Mouse (Mus musculus) heart, embryonic 14.5 days (tissue): ENCODE results near the gene Cdip1. TPM values are rescaled to one million over a fixed set of nuclear protein-coding genes. Genes with fewer than 3 reads are reported as not detected.

Source experiments
- ATAC-seq: fragments of 200-750 bp; cut with Nextera tagmentation; 2 replicates; pipeline ENCODE4 v1.8.0; 2017; ENCODE audit warnings: low read depth, moderate TSS enrichment; ENCODE audit not compliant: insufficient number of reproducible peaks, insufficient read depth, low FRiP score
- H3K27ac ChIP-seq, 2 experiments: fragments of 200-500 bp in 1 of 2; fragments of 300-500 bp in 1 of 2; sonication (generic) in 1 of 2; replicated peaks in 1 of 2; 2 replicates each; pipeline ENCODE4 v1.5.1; 2012 to 2014; ENCODE audit warnings: low read depth in 2 of 2, low read length in 2 of 2, control low read depth in 1 of 2, mild to moderate bottlenecking in 1 of 2, mixed read lengths in 1 of 2; ENCODE audit not compliant: control insufficient read depth in 1 of 2, insufficient read depth in 1 of 2
- H3K27me3 ChIP-seq: fragments of 300-500 bp; sonication (generic); 2 replicates; pipeline ENCODE4 v1.6.1; 2014; ENCODE audit warnings: mild to moderate bottlenecking, low read length, control low read depth; ENCODE audit not compliant: control insufficient read depth, insufficient read depth
- H3K36me3 ChIP-seq: fragments of 300-500 bp; sonication (generic); 2 replicates; pipeline ENCODE4 v1.6.1; 2014; ENCODE audit warnings: mild to moderate bottlenecking, control low read depth, low read length, mixed read lengths; ENCODE audit not compliant: control insufficient read depth, insufficient read depth
- H3K4me1 ChIP-seq, 2 experiments: fragments of 200-500 bp in 1 of 2; fragments of 300-500 bp in 1 of 2; sonication (generic) in 1 of 2; 2 replicates each; pipeline ENCODE4 v1.6.1; 2012 to 2014; ENCODE audit warnings: low read length in 2 of 2, control low read depth in 1 of 2, mixed read lengths in 1 of 2; ENCODE audit not compliant: control insufficient read depth in 2 of 2, insufficient read depth in 2 of 2
- H3K4me2 ChIP-seq: fragments of 300-500 bp; sonication (generic); 2 replicates; pipeline ENCODE4 v1.6.1; 2014; ENCODE audit warnings: mild to moderate bottlenecking, low read length
- H3K4me3 ChIP-seq, 2 experiments: fragments of 200-500 bp in 1 of 2; fragments of 300-500 bp in 1 of 2; sonication (generic) in 1 of 2; 2 replicates each; pipeline ENCODE4 v1.5.1; 2012 to 2014; ENCODE audit warnings: low read length in 2 of 2, mild to moderate bottlenecking in 2 of 2, control low read depth in 1 of 2, low read depth in 1 of 2, moderate library complexity in 1 of 2; ENCODE audit not compliant: control insufficient read depth in 1 of 2, insufficient read depth in 1 of 2
- H3K9ac ChIP-seq: fragments of 300-500 bp; sonication (generic); 2 replicates; pipeline ENCODE4 v1.6.1; 2014; ENCODE audit warnings: mild to moderate bottlenecking, low read length
- H3K9me3 ChIP-seq: fragments of 300-500 bp; sonication (generic); 2 replicates; pipeline ENCODE4 v1.6.1; 2016; ENCODE audit warnings: low read length, control low read depth; ENCODE audit not compliant: control insufficient read depth
- WGBS: fragments of 180-500 bp; shearing (Covaris S2); extraction: QIAGEN DNeasy Blood & Tissue Kit; methylation state at CpG from one replicate; pipeline ENCODE4 v1.1.7; 2014; 5-methylcytosine and 5-hydroxymethylcytosine counted together
- polyA plus RNA-seq: library from polyadenylated mRNA; unstranded; fragments of >200 nt; fragmentation: Nextera tagmentation; extraction: Ambion mirVana; gene quantifications from 2 replicates; pipeline ENCODE4 v1.2.1, GENCODE M21; 2014

Cdip1 gene
- polyA plus RNA-seq, result 121 and 135 TPM in 2 replicates

GRCm38 (mm10) chr16:4789810-4790559 is at the start of gene Cdip1:
Cdip1 (minus strand) TSS chr16:4790292.
- Histone ChIP-seq H3K4me2 (peak within 1 kb of the TSS; percentile 74), H3K9me3 (no peaks in the 10 kb centered on the region), H3K27ac (peak within 1 kb of the TSS; percentile 94 to 97), H3K36me3 (peaks cover 19% of the 10 kb centered on the region; the same call in 1 of the 2 replicates), H3K4me1 (peaks cover 5 to 36% of the 10 kb centered on the region in 2 experiments), H3K4me3 (peak within 1 kb of the TSS; percentile 85 to 89), H3K9ac (peak within 1 kb of the TSS; percentile 96), H3K27me3 (no peaks in the 10 kb centered on the region)
- peak; percentile 99 for ATAC-seq
- WGBS, result 2% methylated on average over 48 of the region's 51 CpGs

GRCm38 (mm10) chr16:4839552-4839951 is 49.5 kb upstream of the Cdip1 start:
- Histone ChIP-seq H3K36me3 (no peaks in the 10 kb centered on the region), H3K4me2 (no peak overlapping the region), H3K27ac (no peak overlapping the region), H3K27me3 (no peaks in the 10 kb centered on the region), H3K4me3 (no peak overlapping the region), H3K9me3 (no peaks in the 10 kb centered on the region), H3K9ac (no peak overlapping the region), H3K4me1 (no peaks in the 10 kb centered on the region)
- ATAC-seq, result no peak
- WGBS, result 69% methylated on average over 3 of the region's 3 CpGs

GRCm38 (mm10) chr16:4837631-4838030 is 47.5 kb upstream of the Cdip1 start:
- Histone ChIP-seq H3K9me3 (no peaks in the 10 kb centered on the region), H3K4me2 (no peak overlapping the region), H3K27me3 (no peaks in the 10 kb centered on the region), H3K27ac (no peak overlapping the region), H3K9ac (no peak overlapping the region), H3K4me3 (no peak overlapping the region), H3K36me3 (no peaks in the 10 kb centered on the region), H3K4me1 (no peaks in the 10 kb centered on the region)
- 81% methylated on average over 3 of the region's 3 CpGs for WGBS
- ATAC-seq, result no peak

DNA sequence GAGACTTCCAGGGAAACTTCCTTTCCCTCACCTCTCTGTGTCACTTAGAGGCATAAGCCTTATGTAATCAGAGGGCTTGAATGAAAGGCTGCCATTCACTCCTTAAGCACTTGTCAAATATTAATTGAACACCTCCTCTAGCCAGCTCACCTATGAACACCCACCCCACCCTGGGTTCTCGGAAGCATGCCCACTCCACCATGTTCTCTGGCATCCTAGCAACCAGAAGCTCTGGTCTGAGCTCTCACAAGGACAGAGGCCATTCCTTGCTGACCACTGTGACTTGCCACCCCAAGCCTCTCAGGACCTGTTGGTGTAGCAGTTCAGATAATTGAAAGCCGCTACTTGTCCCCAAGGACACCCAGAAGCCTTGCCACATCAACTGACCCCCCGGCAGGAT is 45.1 kb upstream of the Cdip1 start, which contains the start of gene 4930562C15Rik:
TSS of gene 4930562C15Rik (plus strand) at position 226 of the 400 bp plus-strand sequence.
- Histone ChIP-seq H3K27me3 (no peaks in the 10 kb centered on the region), H3K4me3 (no peak within 1 kb of the TSS), H3K9ac (no peak within 1 kb of the TSS), H3K9me3 (no peaks in the 10 kb centered on the region), H3K36me3 (no peaks in the 10 kb centered on the region), H3K4me1 (no peaks in the 10 kb centered on the region), H3K4me2 (no peak within 1 kb of the TSS), H3K27ac (no peak within 1 kb of the TSS)
- no peak for ATAC-seq
- 79% methylated on average over 3 of the region's 3 CpGs for WGBS

DNA sequence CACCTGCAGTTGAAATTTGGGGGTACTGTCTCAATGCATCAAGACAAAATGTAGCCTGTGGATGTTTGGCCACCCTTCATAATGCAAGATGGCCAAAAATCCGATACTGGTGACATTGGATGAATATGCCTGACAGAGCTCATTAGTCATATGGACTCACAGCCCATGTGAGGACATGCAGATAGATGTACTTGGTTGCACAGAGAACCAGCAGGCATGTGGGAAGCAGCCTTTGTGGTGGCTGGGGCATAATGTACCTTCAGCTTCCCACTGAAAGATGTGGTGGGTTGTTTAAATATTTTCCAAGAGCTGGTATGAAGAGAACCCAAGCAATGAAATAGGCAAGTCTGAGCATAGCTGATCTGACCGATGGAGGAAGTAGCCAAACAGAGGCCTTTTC is 43.8 kb upstream of the Cdip1 start:
- Histone ChIP-seq H3K4me2 (no peak overlapping the region), H3K36me3 (no peaks in the 10 kb centered on the region), H3K9me3 (no peaks in the 10 kb centered on the region), H3K27me3 (no peaks in the 10 kb centered on the region), H3K4me1 (no peaks in the 10 kb centered on the region), H3K9ac (no peak overlapping the region), H3K27ac (no peak overlapping the region), H3K4me3 (no peak overlapping the region)
- WGBS, result 72% methylated on average over 2 of the region's 2 CpGs
- ATAC-seq, result no peak

DNA sequence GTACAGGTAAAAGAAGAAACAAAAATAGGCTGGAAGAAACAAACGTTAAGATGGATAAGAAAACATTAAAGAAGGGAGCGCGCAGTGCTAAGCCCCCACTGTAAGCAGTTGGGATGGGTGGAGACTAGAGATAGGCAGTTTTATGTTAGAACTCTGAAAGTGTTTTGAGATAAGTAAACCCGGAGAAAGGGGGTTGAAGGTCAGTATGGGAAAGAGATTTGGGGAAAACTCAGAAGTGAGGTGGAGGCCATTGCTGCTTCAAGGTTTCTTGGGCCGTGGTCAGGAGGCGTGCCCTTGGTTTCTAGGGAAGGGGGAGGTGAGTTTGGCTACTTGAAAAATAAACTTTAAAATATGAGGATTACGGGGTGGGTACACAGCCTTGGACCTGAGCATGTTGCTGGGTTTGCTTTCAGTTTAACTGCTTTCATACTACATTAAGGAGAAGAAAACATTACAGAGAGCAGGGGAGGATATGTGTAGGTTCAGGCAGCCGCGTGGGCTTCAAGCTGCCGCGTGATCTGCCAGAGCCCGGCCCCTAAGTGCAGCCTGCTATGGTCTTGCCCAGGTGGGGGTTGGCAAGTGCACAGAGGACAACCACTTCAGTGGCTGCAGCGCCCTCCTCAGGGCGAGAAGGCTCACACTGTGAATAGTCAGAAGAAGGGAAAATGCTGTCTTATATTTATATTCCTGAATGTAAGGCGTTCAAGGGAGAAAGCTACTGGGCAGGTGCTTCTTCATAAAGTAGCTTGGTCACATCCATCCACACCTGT is 41.7 kb upstream of the Cdip1 start:
- Histone ChIP-seq H3K4me2 (no peak overlapping the region), H3K36me3 (no peaks in the 10 kb centered on the region), H3K4me3 (no peak overlapping the region), H3K9me3 (no peaks in the 10 kb centered on the region), H3K27me3 (no peaks in the 10 kb centered on the region), H3K9ac (no peak overlapping the region), H3K27ac (no peak overlapping the region), H3K4me1 (no peaks in the 10 kb centered on the region)
- WGBS, result 56% methylated on average over 15 of the region's 15 CpGs
- no peak for ATAC-seq

- ATAC-seq, result no peak
- no peak overlapping the region for H3K27ac ChIP-seq
- no peak overlapping the region for H3K4me2 ChIP-seq
- H3K9me3 ChIP-seq, result no peaks in the 10 kb centered on the region
- H3K4me3 ChIP-seq, result no peak overlapping the region
- H3K9ac ChIP-seq, result no peak overlapping the region
- H3K4me1 ChIP-seq, result no peaks in the 10 kb centered on the region
- no peaks in the 10 kb centered on the region for H3K27me3 ChIP-seq
- H3K36me3 ChIP-seq, result no peaks in the 10 kb centered on the region
- WGBS, result 76% methylated on average over 6 of the region's 6 CpGs
Observed at GRCm38 (mm10) chr16:4829271-4829900, 39.3 kb upstream of the Cdip1 start.
